Comparison of ENCODE assay signal across 16 mouse cellular contexts in the genomic region with DNA sequence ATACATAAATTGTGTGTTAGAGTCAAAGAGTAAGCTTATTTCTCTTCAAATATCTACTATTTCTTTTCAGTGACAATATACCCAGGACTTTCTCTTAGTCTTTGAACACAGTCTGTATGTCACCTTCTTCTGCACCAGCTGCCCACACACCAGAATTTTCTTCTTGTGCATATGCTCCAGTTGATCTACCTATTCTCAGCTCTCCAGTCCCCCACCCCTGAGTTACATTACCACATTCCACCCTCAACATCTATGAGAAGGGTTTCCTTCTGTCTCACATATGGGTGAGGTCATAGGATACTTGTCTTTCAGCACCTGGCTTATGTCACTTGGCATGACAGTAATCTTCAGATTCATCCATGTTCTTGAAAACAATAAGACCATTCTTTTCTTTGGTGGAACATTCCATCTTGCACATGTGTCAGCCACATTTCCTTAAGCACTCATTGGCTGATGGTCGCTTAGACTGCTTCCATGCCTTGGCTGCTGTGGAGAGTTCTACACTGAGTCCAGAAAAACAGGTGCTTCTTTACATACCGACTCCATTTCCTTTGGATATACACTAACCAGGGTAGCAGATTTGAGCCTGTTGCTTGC.
DNase-seq lines count a peak whose midpoint lies in the region; ATAC-seq lines count a peak whose summit lies in the region.
"Had no signal": no experiment of that assay in that cellular context is flagged by ENCODE, and none has a peak within 500 bp of the region (broad histone marks: within the 10 kb centered on the region; RNA-seq: fewer than 3 reads in every experiment).

No protein-coding gene starts in this region.

- no peak for DNase-seq in frontal cortex, postnatal 14 days (ENCODE audit: low spot score in 2 of 2)
- DNase-seq in left cerebral cortex, adult 9 months (ENCODE audit: low spot score in 2 of 2), result peak; percentile 19 to 40
- DNase-seq in left cerebral cortex, adult 18-20 months (ENCODE audit: low spot score in 2 of 2), result no peak
- DNase-seq in right cerebral cortex, postnatal 36 days (ENCODE audit: low spot score in 2 of 2), result peak; percentile 13 to 36
- no peak for DNase-seq in right cerebral cortex, postnatal 14 days
- DNase-seq in retina, embryonic 14.5 days (ENCODE audit: low spot score), result no peak
- DNase-seq: adrenal gland, postnatal 14 days; cerebellum, adult 18-20 months; cerebellum, adult 9-11 months; cerebellum, postnatal 36 days; gastrocnemius, postnatal 10 days; heart, adult 18-20 months had no signal

- ATAC-seq in frontal cortex, adult (ENCODE audit: low TSS enrichment), result peak; percentile 84
- ATAC-seq: activated CD4-positive, CD25-positive, alpha-beta regulatory T cell, adult 4 months; forebrain, embryonic 14.5 days; Patski had no signal

Comparison
In these comparisons a context has a peak if more than half of its experiments do, and no peak if none do; other contexts are left out.
1. DNase-seq: peak in left cerebral cortex, adult 9 months (2 of 2) and right cerebral cortex, postnatal 36 days (2 of 2); none in frontal cortex, postnatal 14 days (0 of 2), left cerebral cortex, adult 18-20 months (0 of 2), right cerebral cortex, postnatal 14 days (single experiment) and retina, embryonic 14.5 days (single experiment).